Mouse (Mus musculus) MEL (cell line): ENCODE measurements around the gene Diablo.

ENCODE experiments used
- BHLHE40 ChIP-seq: IDR thresholded peaks from 2 replicates; pipeline ENCODE4 v1.6.1; 2012; ENCODE audit warnings: low read depth, mild to moderate bottlenecking, inconsistent platforms, low read length, improper control_type of control experiment, borderline replicate concordance
- CTCF ChIP-seq, 3 experiments: IDR thresholded peaks in 2 of 3; conservative IDR thresholded peaks in 1 of 3; 2 replicates each; pipeline ENCODE4 v1.5.1; 2011 to 2012; ENCODE audit warnings: low read length in 3 of 3, low read depth in 2 of 3, mild to moderate bottlenecking in 2 of 3, improper control_type of control experiment in 1 of 3, inconsistent platforms in 1 of 3, mixed read lengths in 1 of 3, moderate library complexity in 1 of 3; ENCODE audit not compliant: control insufficient read depth in 1 of 3, insufficient read depth in 1 of 3, poor library complexity in 1 of 3, severe bottlenecking in 1 of 3
- E2F4 ChIP-seq: IDR thresholded peaks from 2 replicates; pipeline ENCODE4 v1.6.1; 2011; ENCODE audit warnings: low read depth, low read length, improper control_type of control experiment, borderline replicate concordance
- EP300 ChIP-seq, 2 experiments: IDR thresholded peaks; 2 replicates each; pipeline ENCODE4 v1.6.1; 2011; ENCODE audit warnings: improper control_type of control experiment in 2 of 2, low read length in 2 of 2, low read depth in 1 of 2, mild to moderate bottlenecking in 1 of 2
- NELFE ChIP-seq: IDR thresholded peaks from 2 replicates; pipeline ENCODE4 v1.6.1; 2011; ENCODE audit warnings: low read depth, low read length, improper control_type of control experiment
- POLR2AphosphoS5 ChIP-seq: IDR thresholded peaks from 2 replicates; pipeline ENCODE4 v1.6.1; 2012; ENCODE audit warnings: low read depth, borderline replicate concordance, mild to moderate bottlenecking, inconsistent platforms, low read length, moderate library complexity, mixed read lengths
- RAD21 ChIP-seq: IDR thresholded peaks from 2 replicates; pipeline ENCODE4 v1.6.1; 2011; ENCODE audit warnings: mild to moderate bottlenecking, low read depth, low read length, improper control_type of control experiment
- TCF12 ChIP-seq: IDR thresholded peaks from 2 replicates; pipeline ENCODE4 v1.6.1; 2014; ENCODE audit warnings: low read depth, mild to moderate bottlenecking, inconsistent platforms, low read length, improper control_type of control experiment, moderate library complexity
- USF2 ChIP-seq, 2 experiments: IDR thresholded peaks; 2 replicates each; pipeline ENCODE4 v1.6.1; 2011 to 2012; ENCODE audit warnings: improper control_type of control experiment in 2 of 2, low read length in 2 of 2, borderline replicate concordance in 1 of 2, inconsistent platforms in 1 of 2, low read depth in 1 of 2, mild to moderate bottlenecking in 1 of 2; ENCODE audit not compliant: insufficient read depth in 1 of 2
- ZNF384 ChIP-seq: IDR thresholded peaks from 2 replicates; pipeline ENCODE4 v1.6.1; 2012; ENCODE audit warnings: low read depth, mild to moderate bottlenecking, inconsistent platforms, low read length, improper control_type of control experiment

GRCm38 (mm10) chr5:123507936-123508723 is 15.8 kb downstream of the Diablo start:
- no peak for TF ChIP-seq CTCF (IDR thresholded peaks at IDR 0.05 in 2 of 3, conservative IDR thresholded peaks at IDR 0.05 in 1 of 3; ENCODE audit: control insufficient read depth in 1 of 3, insufficient read depth in 1 of 3, low read depth in 2 of 3, low read length in 3 of 3, poor library complexity in 1 of 3, severe bottlenecking in 1 of 3)
- TF ChIP-seq TCF12 = no peak
- no peak for TF ChIP-seq BHLHE40
- TF ChIP-seq NELFE = no peak
- no peak for TF ChIP-seq EP300 (IDR thresholded peaks at IDR 0.05; ENCODE audit: low read depth in 1 of 2, low read length in 2 of 2)
- TF ChIP-seq RAD21 = no peak
- TF ChIP-seq USF2 (IDR thresholded peaks at IDR 0.05; ENCODE audit: borderline replicate concordance in 1 of 2, insufficient read depth in 1 of 2, low read depth in 1 of 2, low read length in 2 of 2) = no peak
- no peak for TF ChIP-seq ZNF384
- TF ChIP-seq E2F4 = no peak
- no peak for TF ChIP-seq POLR2AphosphoS5
